Mouse (Mus musculus) CH12.LX (cell line): ENCODE results near the gene Gnb1. TPM values are rescaled to one million over a fixed set of nuclear protein-coding genes. Genes with fewer than 3 reads are reported as not detected.

ENCODE experiments used
- DNase-seq: peaks from one replicate; pipeline ENCODE4 v3.0.0-alpha.2; 2013; ENCODE audit errors: extremely low read depth
- H3K27ac ChIP-seq: 2 replicates; pipeline ENCODE4 v1.5.1; 2012; ENCODE audit warnings: low read depth, mild to moderate bottlenecking, control low read depth, moderate library complexity; ENCODE audit not compliant: insufficient read depth
- H3K27me3 ChIP-seq: replicated peaks from 2 replicates; pipeline ENCODE3; 2012; ENCODE audit warnings: inconsistent platforms
- H3K36me3 ChIP-seq, 2 experiments: replicated peaks in 1 of 2; 2 replicates each; pipeline versions ENCODE3 to v1.6.1; 2012; ENCODE audit warnings: inconsistent platforms in 1 of 2, low read length in 1 of 2, mild to moderate bottlenecking in 1 of 2, mixed read lengths in 1 of 2, moderate library complexity in 1 of 2; ENCODE audit not compliant: control insufficient read depth in 1 of 2, insufficient read depth in 1 of 2
- H3K4me1 ChIP-seq, 2 experiments: 2 replicates each; pipeline ENCODE4 v1.6.1; 2012; ENCODE audit warnings: inconsistent platforms in 1 of 2, moderate library complexity in 1 of 2; ENCODE audit not compliant: insufficient read depth in 2 of 2, control insufficient read depth in 1 of 2
- H3K4me2 ChIP-seq: 2 replicates; pipeline ENCODE4 v1.6.1; 2012; ENCODE audit warnings: low read depth, mild to moderate bottlenecking, control low read depth; ENCODE audit not compliant: poor library complexity, insufficient read depth, severe bottlenecking
- H3K4me3 ChIP-seq, 3 experiments: fragments of 150-350 bp in 1 of 3; sonication (generic) in 1 of 3; replicated peaks in 1 of 3; 2 replicates each; pipeline versions ENCODE3 to v1.5.1; 2011 to 2012; ENCODE audit warnings: low read depth in 2 of 3, low read length in 2 of 3, mild to moderate bottlenecking in 2 of 3, moderate library complexity in 2 of 3, control low read depth in 1 of 3, improper control_type of control experiment in 1 of 3, inconsistent platforms in 1 of 3, mixed read lengths in 1 of 3; ENCODE audit not compliant: poor library complexity in 1 of 3
- H3K79me2 ChIP-seq: replicated peaks from 2 replicates; pipeline ENCODE4 v1.6.1; 2012; ENCODE audit warnings: mild to moderate bottlenecking, moderate library complexity; ENCODE audit not compliant: control insufficient read depth, poor library complexity, insufficient read depth, severe bottlenecking; ENCODE audit errors: extremely low read depth
- H3K9ac ChIP-seq: 2 replicates; pipeline ENCODE4 v1.6.1; 2012; ENCODE audit warnings: low read depth, mild to moderate bottlenecking, control low read depth, moderate library complexity; ENCODE audit not compliant: insufficient read depth
- H3K9me3 ChIP-seq: replicated peaks from 2 replicates; pipeline ENCODE3; 2012; ENCODE audit warnings: low read length, inconsistent platforms, mixed read lengths
- BHLHE40 ChIP-seq: IDR thresholded peaks from 2 replicates; pipeline ENCODE4 v1.6.1; 2011; ENCODE audit warnings: mild to moderate bottlenecking, low read depth, low read length, improper control_type of control experiment
- CHD1 ChIP-seq: IDR thresholded peaks from 2 replicates; pipeline ENCODE4 v1.6.1; 2012; ENCODE audit warnings: low read depth, low read length, improper control_type of control experiment, inconsistent platforms
- CHD2 ChIP-seq: IDR thresholded peaks from 2 replicates; pipeline ENCODE4 v1.6.1; 2011; ENCODE audit warnings: low read length, improper control_type of control experiment
- CTCF ChIP-seq, 2 experiments: IDR thresholded peaks in 1 of 2; conservative IDR thresholded peaks in 1 of 2; 2 replicates each; pipeline ENCODE4 v1.5.1; 2011 to 2012; ENCODE audit warnings: low read depth in 2 of 2, low read length in 2 of 2, improper control_type of control experiment in 1 of 2, inconsistent platforms in 1 of 2, mild to moderate bottlenecking in 1 of 2, moderate library complexity in 1 of 2
- E2F4 ChIP-seq: IDR thresholded peaks from 2 replicates; pipeline ENCODE4 v1.6.1; 2011; ENCODE audit warnings: low read depth, low read length, improper control_type of control experiment; ENCODE audit not compliant: insufficient replicate concordance
- ELF1 ChIP-seq: IDR thresholded peaks from 2 replicates; pipeline ENCODE4 v1.6.1; 2014; ENCODE audit warnings: low read depth, mild to moderate bottlenecking, inconsistent platforms, low read length, improper control_type of control experiment
- EP300 ChIP-seq: IDR thresholded peaks from 2 replicates; pipeline ENCODE4 v1.6.1; 2011; ENCODE audit warnings: low read length, improper control_type of control experiment
- ETS1 ChIP-seq: conservative IDR thresholded peaks from 2 replicates; pipeline ENCODE4 v1.6.1; 2012; ENCODE audit warnings: low read depth, mild to moderate bottlenecking, inconsistent platforms, low read length, improper control_type of control experiment, moderate library complexity
- GABPA ChIP-seq: IDR thresholded peaks from 2 replicates; pipeline ENCODE4 v1.6.1; 2012; ENCODE audit warnings: low read depth, low read length, improper control_type of control experiment, inconsistent platforms; ENCODE audit not compliant: insufficient replicate concordance
- IRF4 ChIP-seq: IDR thresholded peaks from 2 replicates; pipeline ENCODE4 v1.6.1; 2014; ENCODE audit warnings: low read depth, mild to moderate bottlenecking, inconsistent platforms, low read length, improper control_type of control experiment
- KAT2A ChIP-seq: IDR thresholded peaks from 2 replicates; pipeline ENCODE4 v1.6.1; 2012; ENCODE audit warnings: low read length, improper control_type of control experiment, inconsistent platforms; ENCODE audit not compliant: insufficient replicate concordance
- MAFK ChIP-seq: IDR thresholded peaks from 2 replicates; pipeline ENCODE4 v1.6.1; 2011; ENCODE audit warnings: low read length, improper control_type of control experiment; ENCODE audit not compliant: insufficient replicate concordance
- MAX ChIP-seq: IDR thresholded peaks from 2 replicates; pipeline ENCODE4 v1.6.1; 2011; ENCODE audit warnings: low read length, improper control_type of control experiment
- MEF2A ChIP-seq: IDR thresholded peaks from 2 replicates; pipeline ENCODE4 v1.6.1; 2014; ENCODE audit warnings: low read depth, mild to moderate bottlenecking, inconsistent platforms, low read length, improper control_type of control experiment, borderline replicate concordance
- MXI1 ChIP-seq: IDR thresholded peaks from 2 replicates; pipeline ENCODE4 v1.6.1; 2011; ENCODE audit warnings: mild to moderate bottlenecking, low read depth, low read length, improper control_type of control experiment
- PAX5 ChIP-seq: IDR thresholded peaks from 2 replicates; pipeline ENCODE4 v1.6.1; 2012; ENCODE audit warnings: low read length, inconsistent platforms, mixed read lengths
- POLR2AphosphoS2 ChIP-seq: IDR thresholded peaks from 2 replicates; pipeline ENCODE4 v1.6.1; 2011; ENCODE audit warnings: low read depth, low read length, improper control_type of control experiment
- RAD21 ChIP-seq: IDR thresholded peaks from 2 replicates; pipeline ENCODE4 v1.6.1; 2011; ENCODE audit warnings: low read depth, mild to moderate bottlenecking, low read length, improper control_type of control experiment, moderate library complexity
- RCOR1 ChIP-seq: conservative IDR thresholded peaks from 2 replicates; pipeline ENCODE4 v1.6.1; 2012; ENCODE audit warnings: low read depth, mild to moderate bottlenecking, inconsistent platforms, low read length, improper control_type of control experiment
- SIN3A ChIP-seq: IDR thresholded peaks from 2 replicates; pipeline ENCODE4 v1.6.1; 2012; ENCODE audit warnings: low read length, improper control_type of control experiment, inconsistent platforms
- SMC3 ChIP-seq: IDR thresholded peaks from 2 replicates; pipeline ENCODE4 v1.6.1; 2011; ENCODE audit warnings: low read depth, low read length, improper control_type of control experiment
- TBP ChIP-seq: conservative IDR thresholded peaks from 2 replicates; pipeline ENCODE4 v1.6.1; 2011; ENCODE audit warnings: low read depth, low read length, improper control_type of control experiment
- TCF12 ChIP-seq: IDR thresholded peaks from 2 replicates; pipeline ENCODE4 v1.6.1; 2014; ENCODE audit warnings: low read depth, mild to moderate bottlenecking, inconsistent platforms, low read length, improper control_type of control experiment
- UBTF ChIP-seq: IDR thresholded peaks from 2 replicates; pipeline ENCODE4 v1.6.1; 2012; ENCODE audit warnings: low read depth, mild to moderate bottlenecking, inconsistent platforms, low read length, improper control_type of control experiment, moderate library complexity
- USF1 ChIP-seq: IDR thresholded peaks from 2 replicates; pipeline ENCODE4 v1.6.1; 2014; ENCODE audit warnings: low read depth, mild to moderate bottlenecking, inconsistent platforms, low read length, improper control_type of control experiment
- USF2 ChIP-seq: conservative IDR thresholded peaks from 2 replicates; pipeline ENCODE4 v1.6.1; 2011; ENCODE audit warnings: low read depth, low read length, improper control_type of control experiment
- ZC3H11A ChIP-seq: IDR thresholded peaks from 2 replicates; pipeline ENCODE4 v1.6.1; 2012; ENCODE audit warnings: low read depth, mild to moderate bottlenecking, inconsistent platforms, low read length, improper control_type of control experiment
- ZKSCAN1 ChIP-seq: IDR thresholded peaks from 2 replicates; pipeline ENCODE4 v1.6.1; 2012; ENCODE audit warnings: low read depth, inconsistent platforms, low read length, improper control_type of control experiment, borderline replicate concordance
- ZNF384 ChIP-seq: IDR thresholded peaks from 2 replicates; pipeline ENCODE4 v1.6.1; 2012; ENCODE audit warnings: low read depth, low read length, improper control_type of control experiment, inconsistent platforms
- dilution Hi-C: fragments of 300-500 bp; cut with MboI; formaldehyde crosslinking; loops from 2 replicates; pipeline ENCODE4 v1.14.3; 2020; ENCODE audit warnings: low sequenced_read_pairs; ENCODE audit not compliant: extremely low pct_unique_long_range_greater_than_20kb, extremely low pct_ligation_motif_present
- in situ Hi-C: fragments of 300-500 bp; cut with MboI; formaldehyde crosslinking; loops from 3 replicates; pipeline ENCODE4 v1.14.3; 2019; ENCODE audit warnings: low sequenced_read_pairs, low pct_ligation_motif_present, low pct_unique_long_range_greater_than_20kb, mixed read lengths
- polyA plus RNA-seq: library from polyadenylated mRNA; unstranded; fragments of >175 nt; gene quantifications from 2 replicates; pipeline ENCODE4 v1.2.1, GENCODE M21; 2012; ENCODE audit warnings: low read depth; ENCODE audit not compliant: insufficient read length
- total RNA-seq, 2 experiments: library from RNA; depleted of rRNA; stranded (reverse); fragments of 300-350 nt in 1 of 2; fragments of >200 nt in 1 of 2; gene quantifications; 2 replicates each; pipeline ENCODE4 v1.2.3; 2012 to 2014

Gene Gnb1
- total and polyA plus RNA-seq, 3 experiments: 88.0 to 407 (median 134) TPM

- TF ChIP-seq IRF4 (no peak), POLR2AphosphoS2 (no peak)
Observed at GRCm38 (mm10) chr4:155554880-155555279, 63.7 kb downstream of the Gnb1 start (continued).

GRCm38 (mm10) chr4:155555464-155555863, 64.3 kb downstream of the Gnb1 start:
- Histone ChIP-seq H3K4me2 (no peak overlapping the region), H3K4me1 (peaks cover 11 to 41% of the 10 kb centered on the region in 2 experiments), H3K36me3 (peaks cover 71 to 88% of the 10 kb centered on the region in 2 experiments), H3K9me3 (no peaks in the 10 kb centered on the region), H3K27me3 (no peaks in the 10 kb centered on the region), H3K4me3 (no peak overlapping the region), H3K79me2 (peaks cover 19% of the 10 kb centered on the region), H3K9ac (no peak overlapping the region), H3K27ac (no peak overlapping the region)
- DNase-seq: no peak
- TF ChIP-seq MAFK: no peak
- TF ChIP-seq MAX: no peak
- no peak for TF ChIP-seq SMC3
- no peak for TF ChIP-seq MXI1
- TF ChIP-seq RAD21: no peak
- no peak for TF ChIP-seq RCOR1
- TF ChIP-seq POLR2AphosphoS2: no peak
- no peak for TF ChIP-seq TBP
- TF ChIP-seq KAT2A: no peak
- no peak for TF ChIP-seq CHD1
- no peak for TF ChIP-seq ETS1
- TF ChIP-seq ZC3H11A: no peak
- TF ChIP-seq UBTF: no peak
- no peak for TF ChIP-seq PAX5
- TF ChIP-seq USF2: no peak
- no peak for TF ChIP-seq E2F4
- in situ Hi-C loops: no loop called here
- dilution Hi-C loops: no loop called here

GRCm38 (mm10) chr4:155559454-155559853, 68.3 kb downstream of the Gnb1 start:
- peak; percentile 76 for DNase-seq
- dilution Hi-C loops: no loop called here
- peaks cover 51 to 62% of the 10 kb centered on the region in 2 experiments for H3K36me3 ChIP-seq
- in situ Hi-C loops: no loop called here
- peak; percentile 80; the same call in 1 of the 2 replicates for TF ChIP-seq TCF12
- TF ChIP-seq IRF4: peak; percentile 70
- no peak for TF ChIP-seq CHD1
- no peak; the same call in 1 of the 2 replicates for TF ChIP-seq SIN3A
- TF ChIP-seq SMC3: no peak
- TF ChIP-seq BHLHE40: no peak; the same call in 1 of the 2 replicates
- peak; percentile 78 for TF ChIP-seq ELF1
- TF ChIP-seq ZNF384: peak; percentile 36; the same call in 1 of the 2 replicates
- no peak for TF ChIP-seq POLR2AphosphoS2
- TF ChIP-seq UBTF: no peak
- TF ChIP-seq CTCF (conservative IDR thresholded peaks at IDR 0.05 in 1 of 2, IDR thresholded peaks at IDR 0.05 in 1 of 2; ENCODE audit: low read depth in 2 of 2, low read length in 2 of 2): no peak
- TF ChIP-seq USF1: no peak
- peak; percentile 70; the same call in 1 of the 2 replicates for TF ChIP-seq ETS1
- TF ChIP-seq MAFK: no peak
- TF ChIP-seq ZC3H11A: no peak
- TF ChIP-seq MEF2A: peak; percentile 57; the same call in 1 of the 2 replicates
- TF ChIP-seq MXI1: no peak
- TF ChIP-seq CHD2: no peak
- no peak for TF ChIP-seq USF2
- TF ChIP-seq E2F4: no peak
- peak; percentile 73; the same call in 1 of the 2 replicates for TF ChIP-seq EP300
- TF ChIP-seq TBP: no peak
- no peak for TF ChIP-seq ZKSCAN1
- TF ChIP-seq RAD21: no peak
- no peak for TF ChIP-seq GABPA
- H3K27ac ChIP-seq: peak overlapping the region; percentile 67
- H3K4me1 ChIP-seq: peaks cover 13 to 49% of the 10 kb centered on the region in 2 experiments
- H3K9ac ChIP-seq: no peak overlapping the region
- H3K79me2 ChIP-seq: peaks cover 7% of the 10 kb centered on the region
- H3K9me3 ChIP-seq: no peaks in the 10 kb centered on the region
- H3K27me3 ChIP-seq: no peaks in the 10 kb centered on the region
- H3K4me3 ChIP-seq: no peak overlapping the region
- no peak overlapping the region for H3K4me2 ChIP-seq
